Mouse (Mus musculus): Measurements from ENCODE around the gene Kcnd2. TPM values are rescaled to one million over a fixed set of nuclear protein-coding genes. Genes with fewer than 3 reads are reported as not detected.

Kcnd2 gene
- polyA plus RNA-seq, 1 experiment from 2014 or later, result not detected

DNA sequence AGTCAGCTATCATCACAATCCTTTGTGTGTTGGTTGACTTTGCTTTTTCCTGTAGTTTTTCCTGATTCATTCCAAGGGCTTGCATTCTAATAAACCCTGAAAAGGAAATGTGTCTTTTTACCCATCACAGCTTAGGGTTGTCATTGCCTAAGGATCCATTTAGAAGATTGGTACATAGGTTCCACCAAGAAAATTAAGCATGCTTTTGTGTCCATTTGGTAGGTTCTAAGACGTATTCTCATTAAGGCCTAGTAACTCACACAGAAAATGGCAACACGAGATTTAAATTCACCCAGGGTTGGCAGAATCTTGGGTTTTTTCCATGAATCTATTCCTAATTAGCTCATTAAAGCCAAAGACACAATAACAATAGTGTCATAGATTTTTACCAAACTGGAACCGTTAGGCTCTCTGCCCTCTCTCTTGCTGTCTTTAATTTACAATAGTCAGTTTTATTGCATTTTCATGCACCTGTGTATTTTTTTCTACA, 477.6 kb downstream of the Kcnd2 start:
- Histone ChIP-seq H3K4me3 (ENCODE audit: low read depth, low read length) (no peak overlapping the region), H3K9ac (replicated peaks) (no peak overlapping the region), H3K27ac (ENCODE audit: low read depth) (no peak overlapping the region), H3K4me1 (ENCODE audit: insufficient read depth) (no peaks in the 10 kb centered on the region), H3K36me3 (replicated peaks; ENCODE audit: insufficient read depth, low read length) (no peaks in the 10 kb centered on the region), H3K27me3 (ENCODE audit: insufficient read depth, low read length) (no peaks in the 10 kb centered on the region), H3K9me3 (ENCODE audit: low read length) (no peaks in the 10 kb centered on the region), H3K4me2 (ENCODE audit: low read depth, low read length) (no peak overlapping the region)
- TF ChIP-seq CTCF (IDR thresholded peaks at IDR 0.05; ENCODE audit: low read depth) (no peak), EP300 (IDR thresholded peaks at IDR 0.05; ENCODE audit: low read depth) (no peak)
- no peak for DNase-seq
- no peak for ATAC-seq
- WGBS (ENCODE audit: insufficient replicate concordance), result 64% methylated on average over 3 of the region's 3 CpGs

- H3K27ac ChIP-seq (ENCODE audit: low read depth), result no peak overlapping the region
- no peaks in the 10 kb centered on the region for H3K4me1 ChIP-seq (ENCODE audit: insufficient read depth)
- no peak for TF ChIP-seq EP300 (IDR thresholded peaks at IDR 0.05; ENCODE audit: low read depth)
- TF ChIP-seq CTCF (IDR thresholded peaks at IDR 0.05; ENCODE audit: low read depth), result no peak
- no peaks in the 10 kb centered on the region for H3K36me3 ChIP-seq (replicated peaks; ENCODE audit: insufficient read depth, low read length)
- no peak overlapping the region for H3K4me2 ChIP-seq (ENCODE audit: low read depth, low read length)
- DNase-seq, result no peak
- H3K4me3 ChIP-seq (ENCODE audit: low read depth, low read length), result no peak overlapping the region
- H3K9me3 ChIP-seq (ENCODE audit: low read length), result no peaks in the 10 kb centered on the region
- 66% methylated on average over 3 of the region's 3 CpGs for WGBS (ENCODE audit: insufficient replicate concordance)
- H3K9ac ChIP-seq (replicated peaks), result no peak overlapping the region
- ATAC-seq, result no peak
- no peaks in the 10 kb centered on the region for H3K27me3 ChIP-seq (ENCODE audit: insufficient read depth, low read length)
These were observed 482.3 kb downstream of the Kcnd2 start for GRCm38 (mm10) chr6:21697641-21698040.

GRCm38 (mm10) chr6:21701131-21701530, 485.8 kb downstream of the Kcnd2 start:
- no peaks in the 10 kb centered on the region for H3K36me3 ChIP-seq (replicated peaks; ENCODE audit: insufficient read depth, low read length)
- no peak for ATAC-seq
- no peak overlapping the region for H3K9ac ChIP-seq (replicated peaks)
- TF ChIP-seq EP300 (IDR thresholded peaks at IDR 0.05; ENCODE audit: low read depth), result no peak
- no peak for TF ChIP-seq CTCF (IDR thresholded peaks at IDR 0.05; ENCODE audit: low read depth)
- H3K27me3 ChIP-seq (ENCODE audit: insufficient read depth, low read length), result no peaks in the 10 kb centered on the region
- DNase-seq, result no peak
- H3K4me1 ChIP-seq (ENCODE audit: insufficient read depth), result no peaks in the 10 kb centered on the region
- H3K9me3 ChIP-seq (ENCODE audit: low read length), result no peaks in the 10 kb centered on the region
- no peak overlapping the region for H3K4me2 ChIP-seq (ENCODE audit: low read depth, low read length)
- H3K4me3 ChIP-seq (ENCODE audit: low read depth, low read length), result no peak overlapping the region
- no peak overlapping the region for H3K27ac ChIP-seq (ENCODE audit: low read depth)
- 72% methylated on average over 6 of the region's 6 CpGs for WGBS (ENCODE audit: insufficient replicate concordance)

DNA sequence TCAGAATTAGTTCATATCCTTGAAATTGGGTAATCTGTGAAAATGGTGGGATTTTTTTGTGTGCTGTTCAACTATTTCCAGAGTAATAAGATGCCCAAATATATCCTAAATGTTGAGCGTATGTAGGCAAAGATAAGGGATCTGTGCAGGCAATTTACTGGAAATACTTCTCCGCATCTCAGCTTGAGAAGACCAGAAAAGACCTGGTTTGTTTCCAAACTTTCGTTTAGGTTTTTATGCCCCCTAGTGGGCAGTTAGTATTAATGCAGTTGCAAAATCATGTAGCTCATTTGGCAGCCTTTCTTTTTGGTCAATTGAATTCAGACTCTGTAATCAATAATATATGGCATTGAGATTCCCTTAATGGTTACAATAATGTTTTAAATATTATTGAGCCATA, 493.9 kb downstream of the Kcnd2 start:
- Histone ChIP-seq H3K4me1 (ENCODE audit: insufficient read depth) (no peaks in the 10 kb centered on the region), H3K4me3 (ENCODE audit: low read depth, low read length) (no peak overlapping the region), H3K27ac (ENCODE audit: low read depth) (no peak overlapping the region), H3K4me2 (ENCODE audit: low read depth, low read length) (no peak overlapping the region), H3K36me3 (replicated peaks; ENCODE audit: insufficient read depth, low read length) (no peaks in the 10 kb centered on the region), H3K9ac (replicated peaks) (no peak overlapping the region), H3K9me3 (ENCODE audit: low read length) (no peaks in the 10 kb centered on the region), H3K27me3 (ENCODE audit: insufficient read depth, low read length) (no peaks in the 10 kb centered on the region)
- 16% methylated on average over 3 of the region's 3 CpGs for WGBS (ENCODE audit: insufficient replicate concordance)
- ATAC-seq, result no peak
- no peak for TF ChIP-seq EP300 (IDR thresholded peaks at IDR 0.05; ENCODE audit: low read depth)
- peak; percentile 63 for TF ChIP-seq CTCF (IDR thresholded peaks at IDR 0.05; ENCODE audit: low read depth)
- no peak for DNase-seq

- ATAC-seq, result no peak
- Histone ChIP-seq H3K27ac (ENCODE audit: low read depth) (no peak overlapping the region), H3K9ac (replicated peaks) (no peak overlapping the region), H3K4me2 (ENCODE audit: low read depth, low read length) (no peak overlapping the region), H3K4me1 (ENCODE audit: insufficient read depth) (no peaks in the 10 kb centered on the region), H3K9me3 (ENCODE audit: low read length) (no peaks in the 10 kb centered on the region), H3K27me3 (ENCODE audit: insufficient read depth, low read length) (no peaks in the 10 kb centered on the region), H3K36me3 (replicated peaks; ENCODE audit: insufficient read depth, low read length) (no peaks in the 10 kb centered on the region), H3K4me3 (ENCODE audit: low read depth, low read length) (no peak overlapping the region)
- TF ChIP-seq CTCF (IDR thresholded peaks at IDR 0.05; ENCODE audit: low read depth) (no peak), EP300 (IDR thresholded peaks at IDR 0.05; ENCODE audit: low read depth) (no peak)
- no peak for DNase-seq
- 60% methylated on average over 1 of the region's 1 CpGs for WGBS (ENCODE audit: insufficient replicate concordance)
These were observed 503.8 kb downstream of the Kcnd2 start for GRCm38 (mm10) chr6:21719121-21719520.

DNA sequence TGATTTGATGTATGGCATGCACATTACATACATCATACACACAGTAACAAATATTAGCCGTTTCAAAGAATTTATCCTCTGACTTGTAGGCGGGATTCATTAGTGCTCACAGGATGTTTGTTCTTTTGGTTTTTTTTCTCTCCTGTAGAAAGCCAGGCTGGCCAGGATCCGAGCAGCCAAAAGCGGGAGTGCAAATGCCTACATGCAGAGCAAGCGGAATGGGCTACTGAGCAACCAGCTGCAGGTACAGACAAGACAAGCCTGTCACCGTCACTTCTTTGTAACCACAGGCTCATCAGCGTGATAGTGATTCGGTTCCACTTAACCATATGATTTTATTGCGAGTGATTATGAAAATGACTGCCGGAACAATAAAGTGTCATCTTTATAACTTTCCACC, 506.9 kb downstream of the Kcnd2 start:
- Histone ChIP-seq H3K9me3 (ENCODE audit: low read length) (no peaks in the 10 kb centered on the region), H3K27me3 (ENCODE audit: insufficient read depth, low read length) (no peaks in the 10 kb centered on the region), H3K36me3 (replicated peaks; ENCODE audit: insufficient read depth, low read length) (no peaks in the 10 kb centered on the region), H3K4me2 (ENCODE audit: low read depth, low read length) (no peak overlapping the region), H3K9ac (replicated peaks) (no peak overlapping the region), H3K27ac (ENCODE audit: low read depth) (no peak overlapping the region), H3K4me1 (ENCODE audit: insufficient read depth) (no peaks in the 10 kb centered on the region), H3K4me3 (ENCODE audit: low read depth, low read length) (no peak overlapping the region)
- DNase-seq (no peak), ATAC-seq (no peak)
- 75% methylated on average over 10 of the region's 10 CpGs for WGBS (ENCODE audit: insufficient replicate concordance)
- no peak for TF ChIP-seq CTCF (IDR thresholded peaks at IDR 0.05; ENCODE audit: low read depth)
- TF ChIP-seq EP300 (IDR thresholded peaks at IDR 0.05; ENCODE audit: low read depth), result no peak

GRCm38 (mm10) chr6:21740606-21741005, 525.3 kb downstream of the Kcnd2 start:
- Histone ChIP-seq H3K4me2 (ENCODE audit: low read depth, low read length) (no peak overlapping the region), H3K4me3 (ENCODE audit: low read depth, low read length) (no peak overlapping the region), H3K27me3 (ENCODE audit: insufficient read depth, low read length) (no peaks in the 10 kb centered on the region), H3K27ac (ENCODE audit: low read depth) (no peak overlapping the region), H3K36me3 (replicated peaks; ENCODE audit: insufficient read depth, low read length) (no peaks in the 10 kb centered on the region), H3K9ac (replicated peaks) (no peak overlapping the region), H3K4me1 (ENCODE audit: insufficient read depth) (no peaks in the 10 kb centered on the region), H3K9me3 (ENCODE audit: low read length) (no peaks in the 10 kb centered on the region)
- no peak for TF ChIP-seq CTCF (IDR thresholded peaks at IDR 0.05; ENCODE audit: low read depth)
- no peak for TF ChIP-seq EP300 (IDR thresholded peaks at IDR 0.05; ENCODE audit: low read depth)
- no peak for DNase-seq
- ATAC-seq, result no peak
- 52% methylated on average over 2 of the region's 2 CpGs for WGBS (ENCODE audit: insufficient replicate concordance)
